Mouse (Mus musculus) megakaryocyte, embryonic 14.5 days (primary cell): Measurements from ENCODE around the gene Ikzf1.

Source experiments
- FLI1 ChIP-seq: IDR thresholded peaks from 2 replicates; pipeline ENCODE4 v1.6.1; 2012; ENCODE audit warnings: low read length, inconsistent platforms, mixed read lengths
- GATA1 ChIP-seq: IDR thresholded peaks from 3 replicates; pipeline ENCODE4 v1.6.1; 2012; ENCODE audit warnings: mixed read lengths, low read length, inconsistent platforms, borderline replicate concordance

DNA sequence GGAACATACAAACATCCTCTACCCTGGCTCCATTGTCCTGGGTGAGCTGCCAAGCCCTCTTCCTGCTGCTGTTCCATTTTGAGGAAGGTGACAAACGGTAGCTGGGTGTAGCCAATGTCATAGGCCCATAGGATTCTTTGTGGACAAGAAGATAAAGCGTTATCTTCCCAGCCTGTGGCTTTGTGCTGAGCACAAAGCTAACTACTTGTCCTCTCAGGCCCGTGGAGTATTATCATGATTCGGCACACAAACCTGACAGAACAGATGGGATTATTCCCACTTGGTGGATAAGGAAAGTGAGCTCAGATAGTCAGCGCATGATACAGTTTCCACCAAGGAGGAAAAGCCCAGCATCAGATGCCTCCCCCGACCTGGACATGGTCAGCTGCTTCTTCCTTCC lies 50.4 kb downstream of the Ikzf1 start:
- TF ChIP-seq GATA1 (no peak), FLI1 (no peak)
